Mouse (Mus musculus): ENCODE results near the gene Sdk1.

DNA sequence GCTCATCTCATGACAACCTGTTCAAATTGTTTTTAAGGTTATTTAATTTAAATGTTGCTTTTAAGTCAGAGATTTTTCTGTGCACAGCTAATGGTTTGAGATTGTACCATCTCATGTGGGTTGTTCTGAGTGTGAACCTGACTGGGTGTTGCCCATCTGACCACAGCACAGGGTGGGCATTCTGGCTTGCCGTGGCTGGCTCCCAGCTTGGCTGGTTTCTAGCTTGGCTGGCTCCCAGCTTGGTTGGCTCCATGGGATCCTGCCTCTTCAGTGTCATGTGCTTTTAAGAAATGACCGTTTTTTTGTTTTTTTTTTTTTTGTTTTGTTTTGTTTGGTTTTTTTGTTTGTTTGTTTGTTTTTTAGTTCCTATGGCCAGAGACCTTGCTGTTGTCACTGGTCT lies 326.8 kb downstream of the Sdk1 start:
- TF ChIP-seq POLR2A (IDR thresholded peaks at IDR 0.05; ENCODE audit: control insufficient read depth, low read depth, low read length): no peak
- TF ChIP-seq CTCF (IDR thresholded peaks at IDR 0.05; ENCODE audit: control insufficient read depth, insufficient read depth, insufficient replicate concordance, low read depth, low read length): no peak

Measured in testis, adult 2 months (tissue).